Mouse (Mus musculus) lung, postnatal 14 days (tissue): ENCODE results near the gene Trim67.

Source experiments
- DNase-seq: peaks from one replicate; pipeline ENCODE4 v3.0.0; 2021

Trim67 gene

DNA sequence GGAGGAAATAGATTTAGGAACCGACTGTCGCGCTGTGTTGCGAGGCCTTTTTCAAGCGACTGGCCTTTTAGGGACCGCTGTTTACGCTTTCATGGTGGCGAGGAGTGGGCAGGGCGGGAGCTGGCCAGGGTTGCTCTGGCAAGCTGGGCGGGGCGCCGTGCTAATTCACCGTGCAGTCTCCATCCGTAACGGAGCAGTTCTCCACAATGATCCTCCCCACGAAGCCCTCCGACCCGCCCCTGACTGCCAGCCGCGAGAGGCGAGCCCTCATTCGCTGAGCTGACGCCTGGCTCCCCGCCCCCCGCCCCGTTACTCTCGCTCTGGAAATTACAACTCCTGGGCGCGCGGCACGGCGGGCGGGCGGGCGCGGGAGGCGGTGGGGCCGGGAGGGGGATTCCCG is at the start of gene Trim67:
Gene Trim67, plus strand, starts transcription at position 385 of the 400 bp plus-strand sequence.
- DNase-seq: peak; percentile 40

DNA sequence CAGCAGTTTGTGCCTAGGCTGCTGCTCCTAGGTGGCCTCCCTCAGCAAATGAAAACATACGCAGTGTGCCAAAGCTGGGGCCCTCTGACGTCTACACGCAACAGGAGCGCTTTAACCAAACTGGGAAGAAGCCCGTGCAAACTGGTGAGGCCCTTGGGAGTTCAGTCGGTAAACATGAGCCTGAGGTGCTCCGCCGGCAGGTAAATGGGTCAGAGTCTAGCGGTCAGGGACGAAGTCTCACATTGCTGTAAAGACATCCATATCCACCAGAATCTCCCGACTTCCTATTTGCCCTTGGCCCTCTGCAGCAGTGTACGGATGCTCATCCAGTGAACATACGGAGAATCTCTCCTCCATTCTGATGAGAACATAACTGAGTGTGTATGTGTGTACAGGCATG is 46.2 kb upstream of the Trim67 start:
- no peak for DNase-seq

DNA sequence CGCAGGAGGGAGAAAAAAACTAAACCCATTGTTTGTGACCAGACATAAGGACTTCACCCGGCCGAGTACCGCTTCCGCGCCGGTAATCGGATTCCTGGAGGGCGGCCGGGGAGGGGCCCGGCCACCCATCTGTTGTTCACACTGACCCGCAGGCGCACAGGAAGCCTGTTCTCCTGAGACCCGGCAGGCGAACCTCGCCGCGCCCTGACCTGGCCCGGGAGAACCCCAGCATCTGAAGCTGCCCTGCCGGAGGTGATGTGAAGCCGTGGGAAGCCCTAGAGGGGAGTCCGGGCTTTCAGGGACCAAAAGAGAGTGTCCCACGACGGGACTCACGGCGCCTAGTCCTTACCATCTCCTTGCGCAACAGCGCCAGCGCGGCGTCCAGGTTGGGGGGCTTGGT is 41.7 kb upstream of the Trim67 start:
- no peak for DNase-seq

DNA sequence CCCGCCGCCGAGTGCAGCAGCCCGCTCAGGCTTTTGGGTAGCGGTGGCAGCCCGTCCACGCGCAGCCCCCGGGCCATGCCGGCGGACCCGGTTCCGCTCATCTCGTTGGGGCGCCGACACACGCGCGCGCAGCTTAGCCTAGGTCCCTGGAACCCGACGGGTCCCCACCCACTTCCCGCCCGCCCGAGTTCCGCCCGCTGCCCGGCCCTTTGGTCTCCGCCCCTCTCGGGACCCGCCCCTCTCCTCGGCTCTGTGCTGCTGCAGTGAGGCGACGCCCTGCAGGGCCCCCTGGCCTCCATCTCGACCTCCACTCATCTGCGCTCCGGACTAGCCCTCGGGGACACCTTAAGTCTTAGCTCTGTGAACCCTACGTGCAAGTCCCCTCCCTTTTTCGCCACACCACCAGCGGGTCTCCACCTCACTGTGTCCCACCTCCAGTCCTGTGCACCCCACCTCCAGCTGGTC is 41.2 kb upstream of the Trim67 start, which contains the start of gene Fam89a:
Gene Fam89a, minus strand, starts transcription at position 124 of the 465 bp plus-strand sequence.
- DNase-seq: peak; percentile 70

DNA sequence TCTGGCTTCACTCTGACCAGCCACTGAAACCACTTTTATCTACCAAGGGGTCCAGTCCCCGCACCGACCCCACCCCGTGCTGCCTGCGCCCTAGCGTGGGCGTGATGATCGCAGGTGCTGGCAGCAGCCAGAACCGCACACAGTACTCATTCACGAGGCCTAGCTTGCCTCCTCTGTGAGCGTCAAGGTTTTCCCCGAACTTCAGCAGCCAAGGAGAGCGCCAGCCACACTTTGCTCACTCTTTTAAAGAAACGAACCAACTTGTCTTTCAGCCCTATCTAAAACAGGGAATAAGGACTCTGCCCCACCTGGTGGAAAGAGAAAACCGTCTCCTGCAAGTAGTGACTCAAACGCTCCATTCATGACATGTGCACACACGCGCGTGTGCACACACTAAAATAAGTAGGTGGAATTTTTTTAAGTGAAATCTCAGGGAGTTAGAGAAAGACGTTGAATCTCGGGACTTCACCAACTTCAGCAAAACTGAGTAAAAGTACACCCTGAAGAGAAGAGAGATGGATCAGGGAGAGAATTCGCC is 40.5 kb upstream of the Trim67 start:
- no peak for DNase-seq

DNA sequence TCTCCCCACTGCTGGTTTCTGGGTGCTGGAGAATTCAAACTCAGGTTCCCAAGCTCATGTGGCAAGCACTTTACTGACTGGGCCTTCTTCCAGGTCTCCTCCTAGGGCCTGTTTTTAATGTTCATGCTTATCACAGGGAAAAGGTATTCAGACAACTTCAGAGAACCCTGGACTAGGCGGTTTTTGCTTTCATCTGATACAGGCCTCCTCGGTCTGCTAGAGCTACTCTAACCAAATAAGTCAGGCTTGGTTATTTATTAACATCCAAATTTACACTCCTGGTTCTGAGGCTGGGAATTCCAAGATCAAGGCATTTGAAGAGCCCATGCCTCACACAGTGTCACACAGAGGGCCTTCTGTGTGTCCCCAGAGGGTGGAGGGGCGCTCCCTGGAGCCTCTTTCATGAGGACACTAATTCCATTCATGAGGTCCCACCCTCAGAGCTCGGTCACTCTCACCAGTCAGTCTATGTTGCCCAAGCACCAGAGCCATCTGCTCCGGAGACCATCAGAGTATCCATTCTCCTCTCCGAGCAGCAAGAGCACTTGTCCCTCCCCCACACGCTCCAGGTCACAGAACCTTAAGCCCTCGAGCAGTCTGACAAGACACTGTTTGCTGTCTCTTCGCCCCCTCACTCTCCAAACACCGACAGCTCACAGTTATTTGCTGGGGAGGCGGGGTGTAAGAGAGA is 38.6 kb upstream of the Trim67 start:
- DNase-seq: no peak

DNA sequence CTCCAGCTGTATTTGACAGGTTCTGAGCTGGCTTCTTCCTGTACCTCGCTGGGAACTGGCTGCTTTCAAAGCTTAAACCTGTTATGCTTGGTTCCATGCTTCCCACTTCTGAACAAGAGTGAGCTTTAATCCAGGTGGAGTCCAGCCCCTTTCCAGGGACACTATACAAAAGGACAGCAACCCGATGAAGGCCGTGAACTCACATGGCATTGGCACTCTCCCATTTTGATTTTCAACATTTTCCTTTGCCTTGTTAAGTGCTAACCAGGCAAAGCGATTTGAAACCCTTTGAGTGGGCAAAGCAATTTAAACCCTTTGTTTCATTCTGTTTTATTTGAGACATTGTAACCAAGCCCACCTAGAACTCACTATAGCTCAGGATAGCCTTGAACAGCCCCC is 38.1 kb upstream of the Trim67 start:
- no peak for DNase-seq

DNA sequence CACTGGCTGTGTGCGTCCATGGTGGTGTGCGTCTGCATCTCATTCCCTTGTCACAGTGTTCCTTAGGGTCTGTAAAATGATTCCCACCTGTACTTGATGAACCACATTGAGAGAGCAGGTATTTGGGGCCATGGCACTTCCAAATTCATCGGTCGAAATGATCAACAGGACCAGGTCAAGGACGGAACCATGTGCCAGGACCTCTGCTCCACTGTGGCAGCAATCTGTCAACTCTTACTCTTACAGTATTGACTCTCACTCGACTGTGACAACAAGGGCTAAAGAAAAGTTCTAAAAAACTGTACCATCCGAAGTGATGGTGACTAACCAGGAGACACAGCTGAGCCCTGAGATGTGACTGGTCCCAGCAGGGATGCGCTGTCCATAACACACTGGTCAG is 37.4 kb upstream of the Trim67 start:
- no peak for DNase-seq

DNA sequence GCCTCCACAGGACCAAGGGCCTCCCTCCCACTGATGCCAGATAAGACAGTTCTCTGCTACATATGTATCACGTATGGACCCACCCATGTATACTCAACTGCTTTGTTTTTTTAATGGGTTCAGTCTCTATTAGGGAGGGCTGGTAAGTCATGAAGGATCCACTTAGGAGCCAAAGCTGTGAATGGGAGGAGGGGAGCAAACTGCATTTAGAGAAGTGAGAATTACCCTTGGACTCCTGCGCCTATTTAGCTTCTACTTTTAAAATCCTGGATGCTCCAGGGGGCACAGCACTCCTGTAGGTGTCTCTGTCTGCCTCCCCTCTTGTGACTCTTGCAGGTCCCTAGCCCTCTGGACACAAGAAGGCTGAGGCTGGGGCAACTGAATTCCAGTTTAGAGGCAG is 36.7 kb upstream of the Trim67 start:
- DNase-seq: no peak

DNA sequence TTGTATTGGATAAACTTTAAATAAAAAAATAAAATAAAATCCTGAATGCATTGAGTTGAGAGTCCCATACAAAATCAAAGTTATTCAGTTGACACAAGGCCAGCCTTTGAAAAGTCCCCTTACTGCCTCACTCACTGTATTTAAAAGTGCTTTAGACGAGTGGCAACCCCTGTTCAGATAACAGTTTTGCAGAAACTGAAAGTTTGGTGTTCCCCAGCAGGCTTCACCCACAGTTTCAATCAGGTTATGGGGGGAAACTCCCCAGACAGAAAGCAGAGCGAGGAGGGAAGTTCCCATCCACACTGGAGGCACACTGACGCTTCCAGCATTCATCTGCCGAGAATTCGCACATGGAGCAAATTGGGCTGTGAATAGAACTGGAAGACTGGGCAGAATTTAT is 36.3 kb upstream of the Trim67 start:
- no peak for DNase-seq

DNA sequence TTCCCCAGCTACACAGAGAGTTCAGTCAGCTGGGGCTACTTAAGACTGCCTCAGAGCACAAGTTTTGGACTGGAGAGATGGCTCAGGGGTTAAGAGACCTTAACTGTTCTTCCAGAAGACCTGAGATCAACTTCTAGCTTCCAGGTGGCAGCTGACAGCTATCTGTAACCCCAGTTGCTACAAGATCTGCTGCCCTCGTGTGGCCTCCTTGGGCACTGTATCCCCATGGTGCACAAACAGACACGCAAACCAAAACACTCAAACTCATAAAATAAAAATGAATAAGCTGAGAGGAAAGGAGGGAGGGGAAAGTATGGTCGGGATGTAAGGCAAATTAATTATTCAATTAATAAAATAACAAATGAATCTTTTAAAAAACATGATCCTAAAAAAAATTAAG is 34.3 kb upstream of the Trim67 start:
- peak; percentile 58 for DNase-seq

DNA sequence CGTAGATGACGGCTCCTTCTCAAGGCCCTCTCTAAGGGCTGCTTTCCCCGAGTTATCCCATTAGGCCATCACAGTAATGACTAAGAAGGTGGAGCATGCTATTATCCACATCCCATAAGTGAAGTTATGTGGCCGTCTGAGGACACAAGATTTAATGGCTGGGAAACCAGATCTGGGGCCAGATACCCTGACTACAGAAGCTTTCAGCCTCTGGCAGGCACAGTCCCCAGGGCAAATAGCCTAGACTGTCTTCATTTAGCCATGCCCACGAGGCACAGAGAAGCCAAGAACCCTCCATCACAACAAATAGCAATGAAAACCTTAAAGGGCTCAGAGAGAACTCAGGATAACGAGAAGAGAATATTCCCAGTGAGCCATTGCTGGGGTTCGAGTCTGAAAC is 29.8 kb upstream of the Trim67 start:
- no peak for DNase-seq

DNA sequence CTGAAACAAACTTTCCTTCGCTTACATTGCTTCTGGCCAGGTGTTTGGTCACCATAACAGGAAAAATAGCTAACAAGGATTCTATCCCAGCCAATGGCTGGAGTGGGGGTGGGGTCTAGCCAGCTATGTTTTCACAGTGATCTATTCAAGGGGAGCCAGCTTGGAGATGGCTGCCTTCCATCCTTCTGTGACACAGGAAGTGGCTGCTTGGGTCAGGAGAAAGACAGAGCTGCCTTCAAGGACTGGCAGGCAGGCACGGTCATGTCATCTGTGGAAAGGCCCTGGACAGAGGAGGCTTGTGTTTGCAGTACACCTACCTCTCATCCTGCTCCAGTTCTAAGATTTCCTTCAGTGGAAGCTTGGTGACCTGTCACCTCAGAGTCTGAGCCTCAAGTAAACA is 20.5 kb upstream of the Trim67 start:
- no peak for DNase-seq

DNA sequence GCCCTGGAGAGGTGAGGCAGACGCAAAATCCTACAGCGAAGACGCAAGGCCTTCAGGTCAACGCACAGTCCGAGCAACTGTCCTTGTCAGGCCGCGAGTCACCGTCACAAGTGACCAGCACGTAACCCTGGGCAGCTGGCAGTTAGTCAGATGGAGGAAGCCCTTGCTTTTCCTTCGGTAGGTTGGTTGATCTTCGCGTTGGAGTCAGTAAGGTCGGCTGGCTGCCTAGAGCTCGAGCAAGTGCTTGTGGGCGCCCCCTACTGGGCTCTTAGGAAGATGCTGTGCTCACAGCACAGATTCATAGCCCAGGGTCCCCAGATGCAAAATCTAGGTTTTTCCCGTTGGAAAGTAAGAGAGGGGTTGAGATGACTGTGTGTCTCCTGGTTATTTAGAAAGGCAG is 17.2 kb upstream of the Trim67 start:
- peak; percentile 77 for DNase-seq

DNA sequence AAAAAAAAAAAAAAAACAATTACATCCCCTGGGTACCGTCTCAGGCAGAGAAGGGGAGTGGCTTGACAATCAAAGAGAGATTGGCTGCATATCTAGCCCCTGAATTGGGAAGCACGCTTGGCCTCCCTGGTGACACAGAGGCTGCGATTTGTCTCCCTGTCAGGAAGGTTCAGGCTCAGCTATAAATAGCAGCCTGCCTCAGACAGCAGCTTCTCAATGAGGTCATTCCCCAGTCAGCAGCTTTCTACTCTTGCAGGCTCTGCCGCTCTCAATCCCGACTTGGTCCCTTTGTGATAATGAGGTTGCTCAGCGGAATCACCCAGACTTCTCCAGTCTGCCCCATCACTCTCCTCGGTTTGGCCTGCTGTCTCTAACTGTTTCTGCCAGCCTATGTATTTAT is 12.7 kb upstream of the Trim67 start:
- DNase-seq: no peak

DNA sequence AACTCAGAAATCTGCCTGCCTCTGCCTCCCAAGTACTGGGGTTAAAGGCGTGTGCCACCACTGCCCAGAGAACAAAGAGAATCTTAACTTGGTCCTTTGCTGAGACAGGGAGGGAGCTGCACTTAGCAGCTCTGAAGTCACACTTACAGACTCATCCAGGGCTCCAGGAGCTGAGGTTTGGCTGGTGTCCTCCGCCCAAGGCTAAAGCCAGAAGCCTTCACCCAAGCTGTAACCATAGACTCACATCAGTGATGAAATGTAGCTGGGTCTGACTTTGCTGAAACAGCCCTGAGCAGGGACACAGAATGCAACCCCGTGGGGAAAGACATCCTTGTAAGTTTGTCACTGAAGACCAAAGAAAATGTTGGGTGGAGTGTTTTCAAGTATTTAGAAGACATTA is 10.5 kb upstream of the Trim67 start:
- no peak for DNase-seq

DNA sequence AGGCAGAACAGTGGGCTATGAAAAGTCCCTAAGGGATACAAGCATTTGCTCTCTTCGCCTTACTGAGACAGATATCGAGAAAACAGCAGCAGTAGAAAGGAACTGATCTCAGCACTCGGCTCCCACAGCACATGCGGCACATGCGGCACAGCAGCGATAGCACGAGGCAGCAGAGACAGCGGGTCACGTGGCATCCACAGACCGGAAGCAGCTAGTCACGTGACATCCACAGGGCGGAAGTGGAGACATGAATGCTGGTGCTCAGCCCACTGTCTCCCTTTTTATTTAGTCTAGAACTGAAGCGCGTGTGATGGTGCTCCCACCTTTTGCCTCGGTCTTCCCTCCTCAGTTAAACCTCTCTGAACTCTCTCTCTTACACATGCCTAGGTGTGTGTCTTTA is 9.7 kb upstream of the Trim67 start:
- no peak for DNase-seq

DNA sequence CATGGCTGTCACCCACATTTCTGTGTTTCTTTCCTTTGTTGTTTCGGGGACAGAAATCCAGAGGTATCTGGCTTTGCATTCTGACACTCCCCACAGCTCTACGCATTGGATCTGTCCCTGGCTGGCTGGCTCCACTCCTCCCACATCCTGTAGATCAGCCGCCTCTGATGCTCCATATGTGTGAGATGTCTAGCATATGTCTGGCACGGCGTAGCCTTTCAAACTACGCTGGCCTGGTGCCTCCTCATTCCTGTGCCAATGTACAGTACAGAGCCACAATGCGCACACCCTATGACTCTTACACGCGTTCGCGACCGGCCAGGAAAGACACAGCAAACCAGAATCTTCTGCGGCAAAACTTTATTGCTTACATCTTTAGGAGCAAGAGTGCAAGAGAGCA is 8.3 kb upstream of the Trim67 start:
- DNase-seq: no peak

DNA sequence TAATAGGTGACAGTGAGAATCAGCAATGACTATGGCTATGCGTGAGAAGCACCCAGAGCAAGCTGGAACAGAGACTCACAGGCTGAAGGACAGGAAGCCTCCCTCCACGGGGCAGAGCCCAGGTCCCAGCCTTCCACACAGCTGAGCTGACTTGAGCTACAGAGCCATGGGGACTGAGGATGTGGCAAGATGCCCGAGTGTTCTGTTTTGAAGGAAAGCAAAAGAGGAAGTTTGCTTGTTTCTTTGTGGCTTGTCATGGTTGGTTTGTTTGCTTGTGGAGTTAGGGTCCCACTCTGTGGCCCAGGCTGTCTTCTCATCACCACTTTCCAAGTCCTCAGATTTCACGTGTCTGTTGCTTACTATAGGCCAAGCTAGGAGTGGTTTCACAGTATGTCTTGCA is 2.2 kb upstream of the Trim67 start:
- DNase-seq: no peak

DNA sequence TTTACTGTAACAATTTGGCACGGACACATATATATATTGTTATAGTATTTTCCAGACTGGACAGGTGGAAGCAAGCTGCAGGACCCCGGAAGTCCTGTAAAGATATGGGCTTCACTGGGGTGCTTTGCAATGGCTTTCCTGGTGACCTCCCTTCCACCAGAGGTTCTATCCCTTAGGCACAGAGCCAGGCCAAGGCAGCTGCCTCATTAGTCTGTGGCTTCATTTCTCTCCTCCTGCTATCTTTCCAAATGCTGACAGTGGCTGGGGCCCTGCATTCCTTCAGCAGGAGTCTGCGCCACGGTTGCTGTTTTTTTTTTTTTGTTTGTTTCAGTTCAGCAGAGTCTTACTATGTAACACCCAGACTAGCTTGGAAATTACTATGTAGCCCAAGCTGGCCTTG is 1.1 kb upstream of the Trim67 start:
- no peak for DNase-seq

DNA sequence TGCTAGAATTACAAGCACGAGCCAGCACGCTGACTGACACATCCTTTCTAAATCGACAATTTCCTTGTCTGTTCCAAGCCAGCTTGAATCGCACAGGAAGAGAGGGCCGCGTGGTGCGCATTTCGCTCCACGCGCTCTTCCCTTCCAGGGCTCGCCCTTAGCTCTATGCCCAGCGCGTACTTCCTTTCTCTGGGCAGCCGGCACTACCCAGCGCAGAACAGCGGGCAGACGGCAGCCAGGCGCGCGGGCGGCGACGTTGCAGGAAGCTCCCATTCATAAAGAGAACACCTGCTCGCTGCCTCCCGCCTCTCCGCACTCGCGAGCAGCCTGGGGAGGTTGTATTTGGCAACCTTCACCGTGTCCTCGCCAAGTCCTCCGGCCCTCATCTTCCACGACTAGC is 706 bp upstream of the Trim67 start:
- no peak for DNase-seq

DNA sequence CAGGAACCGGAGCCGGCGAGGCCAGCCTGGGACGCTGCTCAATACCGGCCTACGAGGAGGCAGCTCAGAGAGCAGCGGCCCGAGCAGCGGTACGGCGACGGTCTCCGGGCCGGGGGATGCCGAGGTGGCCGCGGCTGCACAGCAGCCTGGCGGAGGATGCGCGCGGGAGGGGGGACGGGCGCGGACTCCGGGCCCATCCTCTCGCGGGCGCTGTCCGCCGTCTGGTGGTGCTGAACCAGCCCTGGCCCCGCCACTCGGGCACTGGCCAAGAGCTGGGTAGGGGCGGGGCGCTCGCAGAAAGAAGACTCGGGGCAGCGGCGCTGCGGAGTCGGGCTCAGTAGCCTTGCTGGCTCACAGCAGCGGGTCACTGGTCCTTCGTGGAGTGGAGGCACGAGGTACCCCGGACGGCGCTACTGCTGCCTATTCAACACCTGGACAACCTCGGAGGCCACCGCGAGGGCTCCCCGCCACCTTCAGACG is 320 bp downstream of the Trim67 start:
- peak; percentile 94 for DNase-seq

DNA sequence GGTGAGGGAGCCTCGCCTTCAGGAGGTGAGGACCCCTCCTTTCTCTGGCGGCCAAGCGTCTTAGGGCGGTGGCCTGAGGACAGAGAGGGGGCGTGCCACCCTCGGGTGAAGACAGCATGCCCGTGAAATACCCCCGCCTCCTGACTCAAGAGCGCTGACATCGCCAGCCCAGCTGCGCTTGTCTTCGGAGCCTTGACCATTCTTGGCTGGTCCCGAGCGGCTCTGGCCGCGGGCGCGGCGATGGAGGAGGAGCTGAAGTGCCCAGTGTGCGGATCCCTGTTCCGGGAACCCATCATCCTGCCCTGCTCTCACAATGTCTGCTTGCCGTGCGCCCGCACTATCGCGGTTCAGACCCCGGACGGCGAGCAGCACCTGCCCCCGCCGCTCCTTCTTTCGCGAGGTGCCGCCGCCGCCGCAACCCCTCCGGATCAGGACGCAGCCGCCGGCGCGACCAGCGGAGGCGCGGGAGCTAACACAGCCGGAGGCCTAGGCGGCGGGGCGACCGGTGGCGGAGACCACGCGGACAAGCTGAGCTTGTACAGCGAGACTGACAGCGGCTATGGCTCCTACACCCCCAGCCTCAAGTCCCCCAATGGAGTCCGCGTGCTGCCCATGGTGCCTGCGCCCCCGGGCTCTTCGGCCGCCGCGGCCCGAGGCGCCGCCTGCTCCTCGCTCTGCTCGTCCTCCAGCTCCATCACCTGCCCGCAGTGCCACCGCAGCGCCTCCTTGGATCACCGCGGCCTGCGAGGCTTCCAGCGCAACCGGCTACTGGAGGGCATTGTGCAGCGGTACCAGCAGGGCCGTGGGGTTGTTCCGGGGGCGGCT is 981 bp downstream of the Trim67 start:
- DNase-seq: no peak

DNA sequence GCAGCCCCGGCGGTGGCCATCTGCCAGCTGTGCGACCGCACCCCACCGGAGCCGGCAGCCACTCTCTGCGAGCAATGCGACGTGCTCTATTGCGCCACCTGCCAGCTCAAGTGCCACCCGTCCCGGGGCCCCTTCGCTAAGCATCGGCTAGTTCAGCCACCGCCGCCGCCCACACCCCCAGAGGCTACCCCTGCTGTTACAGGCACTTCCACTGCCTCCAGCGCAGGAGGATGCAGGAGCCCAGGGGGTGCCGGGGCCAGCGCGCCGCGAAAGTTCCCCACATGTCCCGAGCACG is 1.5 kb downstream of the Trim67 start:
- DNase-seq: peak; percentile 66
